Mouse (Mus musculus): ENCODE data around the gene Fam126b.

- no peak for TF ChIP-seq CTCF (IDR thresholded peaks at IDR 0.05; ENCODE audit: insufficient read depth, low read length)
- TF ChIP-seq POLR2A (IDR thresholded peaks at IDR 0.05; ENCODE audit: borderline replicate concordance, extremely low read depth, low read depth, low read length): no peak
Observed at GRCm38 (mm10) chr1:58482647-58483046, 103.5 kb downstream of the Fam126b start.

Measured in lung, adult 2 months (tissue).